10 mouse cellular contexts compared by ENCODE assay signal in the genomic region with DNA sequence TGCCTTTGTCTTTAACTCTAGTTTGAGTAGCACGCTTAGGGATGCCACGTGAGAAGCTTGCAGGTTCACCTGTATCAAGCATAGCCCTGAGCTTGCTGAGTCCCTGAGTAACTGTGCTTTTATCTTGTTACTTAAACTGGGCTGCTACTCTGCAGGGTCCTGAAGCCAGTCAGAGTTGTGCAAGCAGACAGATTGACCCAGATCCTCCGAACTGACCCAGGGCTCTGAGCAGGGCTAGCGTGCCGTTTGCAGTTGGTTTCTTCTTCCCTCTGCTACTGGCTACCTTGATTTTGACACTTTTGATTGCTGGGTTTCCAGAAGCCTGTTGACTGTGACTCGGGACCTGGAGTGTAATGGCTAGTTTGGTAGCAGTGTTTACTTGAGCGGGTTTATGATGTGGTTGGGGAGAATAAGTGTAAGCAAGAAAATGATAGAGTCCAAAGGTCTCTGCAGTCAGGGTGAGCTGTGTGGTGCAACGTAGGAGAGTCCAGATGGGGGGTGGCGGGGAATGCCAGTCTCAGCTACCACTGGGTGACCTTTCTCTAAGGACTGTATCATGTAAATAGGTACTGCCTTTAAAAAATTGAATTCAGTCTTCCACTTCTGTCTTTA. TPM values are rescaled to one million over a fixed set of nuclear protein-coding genes. Genes with fewer than 3 reads are reported as not detected.
DNase-seq lines count a peak whose midpoint lies in the region; ATAC-seq and TF ChIP-seq lines count a peak whose summit lies in the region.
"Had no signal": no experiment of that assay in that cellular context is flagged by ENCODE, and none has a peak within 500 bp of the region (broad histone marks: within the 10 kb centered on the region; RNA-seq: fewer than 3 reads in every experiment).

No protein-coding gene starts in this region.

- DNase-seq in hindbrain, embryonic 14.5 days (ENCODE audit: low spot score), result no peak
- DNase-seq in hindbrain, embryonic 10.5 days (ENCODE audit: low spot score), result no peak
- peak; percentile 42 for DNase-seq in 416B (ENCODE audit: low read depth)
- DNase-seq in hindbrain, postnatal 0 days (ENCODE audit: low spot score), result no peak
- no peak for DNase-seq in liver, embryonic 14.5 days (ENCODE audit: low read depth in 3 of 3, low spot score in 3 of 3)
- DNase-seq in spleen, adult 18-20 months, result no peak
- no peak for DNase-seq in gastrocnemius, postnatal 25 days
- DNase-seq: heart, adult 18-20 months had no signal

- no peak overlapping the region for H3K9ac ChIP-seq in hindbrain, embryonic 14.5 days
- no peak overlapping the region for H3K9ac ChIP-seq in hindbrain, postnatal 0 days (replicated peaks; ENCODE audit: low read length)
- no peak overlapping the region for H3K9ac ChIP-seq in liver, embryonic 14.5 days (replicated peaks)

- no peaks in the 10 kb centered on the region for H3K4me1 ChIP-seq in hindbrain, embryonic 14.5 days (replicated peaks; ENCODE audit: control insufficient read depth, insufficient read depth, low read length)
- peaks cover 2% of the 10 kb centered on the region; the same call in 1 of the 2 replicates for H3K4me1 ChIP-seq in hindbrain, embryonic 10.5 days (replicated peaks)
- H3K4me1 ChIP-seq in hindbrain, postnatal 0 days (ENCODE audit: insufficient read depth, low read length), result no peaks in the 10 kb centered on the region
- H3K4me1 ChIP-seq in liver, embryonic 14.5 days (replicated peaks; ENCODE audit: control insufficient read depth in 2 of 2, insufficient read depth in 2 of 2, low read length in 1 of 2), result peaks cover 0 to 2% of the 10 kb centered on the region in 2 experiments; a peak in 1 of 4 replicates

- no peak overlapping the region for H3K4me2 ChIP-seq in hindbrain, embryonic 14.5 days (replicated peaks)
- H3K4me2 ChIP-seq in hindbrain, postnatal 0 days (ENCODE audit: low read depth, low read length), result no peak overlapping the region
- H3K4me2 ChIP-seq in liver, embryonic 14.5 days (ENCODE audit: low read depth), result no peak overlapping the region

- H3K4me3 ChIP-seq in hindbrain, embryonic 14.5 days (replicated peaks; ENCODE audit: low read length), result no peak overlapping the region
- H3K4me3 ChIP-seq in hindbrain, embryonic 10.5 days, result no peak overlapping the region
- no peak overlapping the region for H3K4me3 ChIP-seq in hindbrain, postnatal 0 days (ENCODE audit: low read length)
- H3K4me3 ChIP-seq in liver, embryonic 14.5 days (ENCODE audit: insufficient read depth in 1 of 2, low read depth in 2 of 2, low read length in 2 of 2), result no peak overlapping the region

- no peak for TF ChIP-seq CTCF in hindbrain, postnatal 0 days (IDR thresholded peaks at IDR 0.05; ENCODE audit: low read depth)
- no peak for TF ChIP-seq CTCF in liver, embryonic 14.5 days (IDR thresholded peaks at IDR 0.05; ENCODE audit: low read depth)

- H3K27ac ChIP-seq in hindbrain, embryonic 14.5 days, result peak overlapping the region; percentile 39; the same call in 1 of the 2 replicates
- H3K27ac ChIP-seq in hindbrain, embryonic 10.5 days, result no peak overlapping the region
- peak overlapping the region; percentile 64 for H3K27ac ChIP-seq in hindbrain, postnatal 0 days
- H3K27ac ChIP-seq in liver, embryonic 14.5 days, result no peak overlapping the region

- no peaks in the 10 kb centered on the region for H3K27me3 ChIP-seq in hindbrain, embryonic 14.5 days (ENCODE audit: control insufficient read depth, insufficient read depth, low read length)
- no peaks in the 10 kb centered on the region for H3K27me3 ChIP-seq in hindbrain, embryonic 10.5 days (ENCODE audit: insufficient read depth, poor library complexity, severe bottlenecking)
- no peaks in the 10 kb centered on the region for H3K27me3 ChIP-seq in hindbrain, postnatal 0 days (ENCODE audit: insufficient read depth, low read length)
- no peaks in the 10 kb centered on the region for H3K27me3 ChIP-seq in liver, embryonic 14.5 days (ENCODE audit: control insufficient read depth, insufficient read depth, low read length)

- TF ChIP-seq EP300 in liver, embryonic 14.5 days (IDR thresholded peaks at IDR 0.05; ENCODE audit: low read depth), result no peak

- WGBS in hindbrain, embryonic 14.5 days, result 84% methylated on average over 9 of the region's 9 CpGs
- 88% methylated on average over 9 of the region's 9 CpGs for WGBS in hindbrain, embryonic 10.5 days
- 81% methylated on average over 9 of the region's 9 CpGs for WGBS in hindbrain, postnatal 0 days
- 63% methylated on average over 9 of the region's 9 CpGs for WGBS in liver, embryonic 14.5 days (ENCODE audit: insufficient replicate concordance)

- H3K9me3 ChIP-seq in hindbrain, embryonic 14.5 days (ENCODE audit: control insufficient read depth, low read length), result no peaks in the 10 kb centered on the region
- no peaks in the 10 kb centered on the region for H3K9me3 ChIP-seq in hindbrain, embryonic 10.5 days
- no peaks in the 10 kb centered on the region for H3K9me3 ChIP-seq in hindbrain, postnatal 0 days (ENCODE audit: low read length)
- no peaks in the 10 kb centered on the region for H3K9me3 ChIP-seq in liver, embryonic 14.5 days (ENCODE audit: control insufficient read depth, low read length)

- no peak for ATAC-seq in hindbrain, embryonic 14.5 days (ENCODE audit: low FRiP score)
- ATAC-seq in hindbrain, postnatal 0 days, result 0 out of 2 replicates have a peak, but pooled peaks have one; percentile 31
- 0 out of 2 replicates have a peak, but pooled peaks have one; percentile 39 for ATAC-seq in liver, embryonic 14.5 days (ENCODE audit: insufficient read depth)
- ATAC-seq: forebrain, embryonic 16.5 days had no signal

- peaks cover 42% of the 10 kb centered on the region for H3K36me3 ChIP-seq in hindbrain, embryonic 14.5 days (replicated peaks; ENCODE audit: control insufficient read depth, insufficient read depth)
- H3K36me3 ChIP-seq in hindbrain, embryonic 10.5 days, result peaks cover 41% of the 10 kb centered on the region
- peaks cover 28% of the 10 kb centered on the region for H3K36me3 ChIP-seq in hindbrain, postnatal 0 days (ENCODE audit: insufficient read depth, low read length)
- H3K36me3 ChIP-seq in liver, embryonic 14.5 days (replicated peaks; ENCODE audit: control insufficient read depth, insufficient read depth, low read depth), result no peaks in the 10 kb centered on the region

RNA-seq across cellular contexts. Expression of a gene that starts 30.2 kb away (rescaled TPM):
- polyA plus RNA-seq in hindbrain, embryonic 14.5 days (2014; fragmentation: Nextera tagmentation; extraction: Ambion mirVana), result 4.9 and 6.8 TPM in 2 replicates
- 1.7 and 2.1 TPM in 2 replicates for polyA plus RNA-seq in hindbrain, embryonic 10.5 days (2016; fragmentation: Nextera tagmentation; extraction: Ambion mirVana)
- total RNA-seq in hindbrain, postnatal 0 days (2014; rRNA removed), result 27.3 and 31.5 TPM in 2 replicates
- 1.7 and 1.9 TPM in 2 replicates for polyA plus RNA-seq in hindbrain, postnatal 0 days (2015; fragmentation: Nextera tagmentation; extraction: Ambion mirVana)
- 4.6 and 5.9 TPM in 2 replicates for polyA plus RNA-seq in liver, embryonic 14.5 days (2012; rRNA removed)
- 2.2 and 2.9 TPM in 2 replicates for polyA plus RNA-seq in liver, embryonic 14.5 days (2014; fragmentation: Nextera tagmentation; extraction: Ambion mirVana)
- total RNA-seq in gastrocnemius, postnatal 25 days (2021), result 100 to 1,000 TPM; 388 to 467 TPM

RNA-seq across cellular contexts. Expression of a gene that starts 30.6 kb away (rescaled TPM):
- 1.4 and 1.9 TPM in 2 replicates for polyA plus RNA-seq in hindbrain, embryonic 14.5 days (2014; fragmentation: Nextera tagmentation; extraction: Ambion mirVana)
- polyA plus RNA-seq in hindbrain, embryonic 10.5 days (2016; fragmentation: Nextera tagmentation; extraction: Ambion mirVana), result 0.90 and 1.1 TPM in 2 replicates
- 0.72 and 0.94 TPM in 2 replicates for total RNA-seq in hindbrain, postnatal 0 days (2014; rRNA removed)
- 2.3 and 3.1 TPM in 2 replicates for polyA plus RNA-seq in hindbrain, postnatal 0 days (2015; fragmentation: Nextera tagmentation; extraction: Ambion mirVana)
- 0.63 and 1.2 TPM in 2 replicates for polyA plus RNA-seq in liver, embryonic 14.5 days (2012; rRNA removed)
- 0.71 and 1.4 TPM in 2 replicates for polyA plus RNA-seq in liver, embryonic 14.5 days (2014; fragmentation: Nextera tagmentation; extraction: Ambion mirVana)
- 1 to 10 TPM; 5.6 to 9.0 TPM for total RNA-seq in gastrocnemius, postnatal 25 days (2021)
- total RNA-seq: hematopoietic stem cell, adult 5-6 weeks had no signal

RNA-seq across cellular contexts. Expression of a gene that starts 33.5 kb away (rescaled TPM):
- polyA plus RNA-seq in hindbrain, embryonic 14.5 days (2014; fragmentation: Nextera tagmentation; extraction: Ambion mirVana), result 16.9 and 18.1 TPM in 2 replicates
- 7.2 and 8.1 TPM in 2 replicates for polyA plus RNA-seq in hindbrain, embryonic 10.5 days (2016; fragmentation: Nextera tagmentation; extraction: Ambion mirVana)
- total RNA-seq in hindbrain, postnatal 0 days (2014; rRNA removed), result 6.8 and 9.8 TPM in 2 replicates
- 10.2 and 11.2 TPM in 2 replicates for polyA plus RNA-seq in hindbrain, postnatal 0 days (2015; fragmentation: Nextera tagmentation; extraction: Ambion mirVana)
- polyA plus RNA-seq in liver, embryonic 14.5 days (2012; rRNA removed), result 0.38 and 0.64 TPM in 2 replicates
- 0.85 and 1.1 TPM in 2 replicates for polyA plus RNA-seq in liver, embryonic 14.5 days (2014; fragmentation: Nextera tagmentation; extraction: Ambion mirVana)
- total RNA-seq in gastrocnemius, postnatal 25 days (2021), result 1 to 10 TPM; 8.8 to 9.6 TPM

RNA-seq across cellular contexts. Expression of a gene that starts 42.6 kb away (rescaled TPM):
- 24.2 and 26.1 TPM in 2 replicates for polyA plus RNA-seq in hindbrain, embryonic 14.5 days (2014; fragmentation: Nextera tagmentation; extraction: Ambion mirVana)
- 10.8 and 11.8 TPM in 2 replicates for polyA plus RNA-seq in hindbrain, embryonic 10.5 days (2016; fragmentation: Nextera tagmentation; extraction: Ambion mirVana)
- 23.2 and 26.7 TPM in 2 replicates for total RNA-seq in hindbrain, postnatal 0 days (2014; rRNA removed)
- 24.5 and 24.6 TPM in 2 replicates for polyA plus RNA-seq in hindbrain, postnatal 0 days (2015; fragmentation: Nextera tagmentation; extraction: Ambion mirVana)
- 2.7 and 3.1 TPM in 2 replicates for polyA plus RNA-seq in liver, embryonic 14.5 days (2012; rRNA removed)
- 2.1 and 2.5 TPM in 2 replicates for polyA plus RNA-seq in liver, embryonic 14.5 days (2014; fragmentation: Nextera tagmentation; extraction: Ambion mirVana)
- 10 to 100 TPM; 36.9 to 37.3 TPM for total RNA-seq in gastrocnemius, postnatal 25 days (2021)

Comparison
In these comparisons a context has a peak if more than half of its experiments do, and no peak if none do; other contexts are left out.
1. H3K27ac ChIP-seq: peak in hindbrain, embryonic 14.5 days (single experiment) and hindbrain, postnatal 0 days (single experiment); none in hindbrain, embryonic 10.5 days (single experiment) and liver, embryonic 14.5 days (single experiment).